Mouse (Mus musculus) right cerebral cortex, postnatal 10 days (tissue): ENCODE measurements around the gene Atp6v0e2.

ENCODE experiments used
- DNase-seq, 2 experiments: peaks; one replicate each; pipeline ENCODE4 v3.0.0; 2021; ENCODE audit warnings: low spot score in 2 of 2

The Atp6v0e2 gene

GRCm38 (mm10) chr6:48539860-48540259 lies 2.4 kb downstream of the Atp6v0e2 start:
- DNase-seq: peak in 1 of 2 experiments; percentile 50

GRCm38 (mm10) chr6:48540721-48541120 lies 3.3 kb downstream of the Atp6v0e2 start:
- no peak for DNase-seq

- DNase-seq: no peak
Observed at GRCm38 (mm10) chr6:48541560-48542450, 4.4 kb downstream of the Atp6v0e2 start.

GRCm38 (mm10) chr6:48542631-48543030 lies 5.2 kb downstream of the Atp6v0e2 start:
- no peak for DNase-seq

- DNase-seq: no peak
Observed at GRCm38 (mm10) chr6:48545251-48545650, 7.8 kb downstream of the Atp6v0e2 start.

- no peak for DNase-seq
Observed at GRCm38 (mm10) chr6:48546271-48546670, 8.9 kb downstream of the Atp6v0e2 start.

GRCm38 (mm10) chr6:48546858-48547257 lies 9.4 kb downstream of the Atp6v0e2 start:
- no peak for DNase-seq

- no peak for DNase-seq
Observed at GRCm38 (mm10) chr6:48548314-48548713, 10.9 kb downstream of the Atp6v0e2 start.

- no peak for DNase-seq
Observed at GRCm38 (mm10) chr6:48552918-48553317, 15.5 kb downstream of the Atp6v0e2 start.

GRCm38 (mm10) chr6:48553819-48554218 lies 16.4 kb downstream of the Atp6v0e2 start:
- no peak for DNase-seq

- DNase-seq: peak; percentile 98 to 99
Observed at GRCm38 (mm10) chr6:48554280-48555103, 17.1 kb downstream of the Atp6v0e2 start, which contains the start of gene Lrrc61. TSS of gene Lrrc61 (plus strand) at chr6:48554796.

GRCm38 (mm10) chr6:48555104-48555890 lies 17.9 kb downstream of the Atp6v0e2 start:
- peak; percentile 79 to 85 for DNase-seq

- no peak for DNase-seq
Observed at GRCm38 (mm10) chr6:48555956-48556355, 18.5 kb downstream of the Atp6v0e2 start.

- no peak for DNase-seq
Observed at GRCm38 (mm10) chr6:48565693-48566310, 28.4 kb downstream of the Atp6v0e2 start.

- no peak for DNase-seq
Observed at GRCm38 (mm10) chr6:48566312-48566711, 28.9 kb downstream of the Atp6v0e2 start.

GRCm38 (mm10) chr6:48568036-48568984 lies 30.9 kb downstream of the Atp6v0e2 start:
- DNase-seq: no peak

GRCm38 (mm10) chr6:48569065-48569807 lies 31.8 kb downstream of the Atp6v0e2 start:
- no peak for DNase-seq

GRCm38 (mm10) chr6:48572014-48572413 lies 34.6 kb downstream of the Atp6v0e2 start:
- no peak for DNase-seq

- no peak for DNase-seq
Observed at GRCm38 (mm10) chr6:48572572-48573061, 35.2 kb downstream of the Atp6v0e2 start, which contains the start of gene Rarres2. TSS of gene Rarres2 (minus strand) at chr6:48572789.
